Mouse (Mus musculus): Measurements from ENCODE around the gene Cyp2d22. TPM values are rescaled to one million over a fixed set of nuclear protein-coding genes. Genes with fewer than 3 reads are reported as not detected.

Cyp2d22 gene
- polyA plus RNA-seq, 1 experiment from 2014 or later, result 2.0 TPM

GRCm38 (mm10) chr15:82351480-82351879 lies 28.6 kb downstream of the Cyp2d22 start:
- Histone ChIP-seq H3K27ac (no peak overlapping the region), H3K36me3 (replicated peaks) (peaks cover 26% of the 10 kb centered on the region), H3K4me2 (no peak overlapping the region), H3K4me3 (no peak overlapping the region), H3K9me3 (no peaks in the 10 kb centered on the region), H3K27me3 (replicated peaks) (no peaks in the 10 kb centered on the region), H3K4me1 (peaks cover 46% of the 10 kb centered on the region), H3K9ac (no peak overlapping the region)
- 84% methylated on average over 3 of the region's 3 CpGs for WGBS
- no peak for ATAC-seq (replicated peaks)

- ATAC-seq (replicated peaks), result no peak
- Histone ChIP-seq H3K4me1 (peaks cover 46% of the 10 kb centered on the region), H3K27me3 (replicated peaks) (no peaks in the 10 kb centered on the region), H3K9me3 (no peaks in the 10 kb centered on the region), H3K27ac (no peak overlapping the region), H3K4me2 (no peak overlapping the region), H3K36me3 (replicated peaks) (peaks cover 26% of the 10 kb centered on the region), H3K4me3 (no peak overlapping the region), H3K9ac (no peak overlapping the region)
- WGBS, result 96% methylated on average over 4 of the region's 4 CpGs
These were observed 29.7 kb downstream of the Cyp2d22 start for GRCm38 (mm10) chr15:82350349-82350748.

GRCm38 (mm10) chr15:82348999-82349341 lies 31.1 kb downstream of the Cyp2d22 start:
- Histone ChIP-seq H3K9ac (no peak overlapping the region), H3K4me2 (no peak overlapping the region), H3K9me3 (no peaks in the 10 kb centered on the region), H3K27ac (no peak overlapping the region), H3K4me1 (peaks cover 41% of the 10 kb centered on the region), H3K27me3 (replicated peaks) (no peaks in the 10 kb centered on the region), H3K36me3 (replicated peaks) (peaks cover 26% of the 10 kb centered on the region), H3K4me3 (no peak overlapping the region)
- 95% methylated on average over 2 of the region's 2 CpGs for WGBS
- ATAC-seq (replicated peaks), result no peak

GRCm38 (mm10) chr15:82348258-82348998 lies 31.6 kb downstream of the Cyp2d22 start:
- Histone ChIP-seq H3K9ac (no peak overlapping the region), H3K9me3 (no peaks in the 10 kb centered on the region), H3K36me3 (replicated peaks) (peaks cover 26% of the 10 kb centered on the region), H3K4me2 (no peak overlapping the region), H3K4me3 (no peak overlapping the region), H3K27ac (no peak overlapping the region), H3K4me1 (peaks cover 40% of the 10 kb centered on the region), H3K27me3 (replicated peaks) (no peaks in the 10 kb centered on the region)
- ATAC-seq (replicated peaks), result no peak
- 90% methylated on average over 8 of the region's 8 CpGs for WGBS

DNA sequence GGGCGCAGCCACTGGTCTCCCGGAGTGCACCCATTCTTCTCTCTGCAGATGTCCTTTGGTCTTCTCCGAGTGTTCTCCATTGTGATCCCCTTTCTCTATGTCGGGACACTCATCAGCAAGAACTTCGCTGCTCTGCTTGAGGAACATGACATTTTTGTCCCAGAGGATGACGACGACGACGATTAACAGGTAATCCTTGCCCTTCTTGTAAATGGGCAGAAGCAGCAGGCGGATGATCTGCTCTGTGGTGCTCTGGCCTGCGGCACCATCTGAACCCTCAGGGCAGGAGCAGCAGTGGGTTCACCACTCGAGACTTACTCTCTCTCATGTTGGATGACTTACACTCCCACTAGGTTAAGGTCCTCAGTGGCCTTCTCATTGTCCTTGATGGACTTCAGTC lies 32.2 kb downstream of the Cyp2d22 start:
- Histone ChIP-seq H3K36me3 (replicated peaks) (peaks cover 26% of the 10 kb centered on the region), H3K27me3 (replicated peaks) (no peaks in the 10 kb centered on the region), H3K9ac (no peak overlapping the region), H3K27ac (no peak overlapping the region), H3K4me3 (no peak overlapping the region), H3K4me1 (peaks cover 34% of the 10 kb centered on the region), H3K4me2 (no peak overlapping the region), H3K9me3 (no peaks in the 10 kb centered on the region)
- ATAC-seq (replicated peaks), result no peak
- WGBS, result 92% methylated on average over 12 of the region's 12 CpGs

DNA sequence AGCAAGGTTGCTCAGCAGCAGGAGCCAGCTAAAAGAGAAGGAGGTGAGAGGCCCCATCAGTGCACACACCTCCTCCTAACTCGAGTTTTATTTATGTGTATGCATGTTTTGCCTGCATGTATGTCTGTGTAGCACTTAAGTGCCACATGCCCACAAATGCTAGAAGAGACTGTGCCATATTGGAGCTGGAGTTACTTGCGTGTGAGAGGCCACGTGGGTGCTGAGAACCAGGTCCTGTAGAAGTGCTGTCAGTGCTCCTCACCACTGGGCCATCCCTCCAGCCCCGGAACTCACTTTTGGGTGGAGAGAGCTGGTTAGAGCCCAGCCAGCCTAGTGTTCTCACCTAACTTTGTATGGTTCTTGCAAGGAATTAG lies 32.8 kb downstream of the Cyp2d22 start:
- ATAC-seq (replicated peaks), result no peak
- Histone ChIP-seq H3K9me3 (no peaks in the 10 kb centered on the region), H3K4me3 (peak overlapping the region; percentile 74), H3K4me2 (peak overlapping the region; percentile 59), H3K9ac (peak overlapping the region; percentile 75), H3K27ac (no peak overlapping the region), H3K4me1 (peaks cover 29% of the 10 kb centered on the region), H3K36me3 (replicated peaks) (peaks cover 26% of the 10 kb centered on the region), H3K27me3 (replicated peaks) (no peaks in the 10 kb centered on the region)
- WGBS, result 86% methylated on average over 4 of the region's 4 CpGs

- Histone ChIP-seq H3K4me2 (peak overlapping the region; percentile 59), H3K27ac (peak overlapping the region; percentile 95), H3K4me3 (peak overlapping the region; percentile 74), H3K27me3 (replicated peaks) (peaks cover 3% of the 10 kb centered on the region; the same call in 1 of the 2 replicates), H3K36me3 (replicated peaks) (peaks cover 26% of the 10 kb centered on the region), H3K4me1 (peaks cover 24% of the 10 kb centered on the region), H3K9ac (peak overlapping the region; percentile 75), H3K9me3 (no peaks in the 10 kb centered on the region)
- WGBS, result 62% methylated on average over 14 of the region's 14 CpGs
- peak; percentile 22; the same call in 1 of the 2 replicates for ATAC-seq (replicated peaks)
These were observed 33.3 kb downstream of the Cyp2d22 start for GRCm38 (mm10) chr15:82346580-82347302.

- ATAC-seq (replicated peaks), result peak; percentile 99
- H3K4me2 ChIP-seq, result peak overlapping the region; percentile 59
- under 1% methylated on average over 51 of the region's 51 CpGs for WGBS
These were observed 34.1 kb downstream of the Cyp2d22 start for GRCm38 (mm10) chr15:82345820-82346470.

GRCm38 (mm10) chr15:82344971-82345370 lies 35.1 kb downstream of the Cyp2d22 start:
- no peak overlapping the region for H3K4me2 ChIP-seq
- H3K36me3 ChIP-seq (replicated peaks), result peaks cover 17% of the 10 kb centered on the region
- no peak for ATAC-seq (replicated peaks)
- H3K9me3 ChIP-seq, result no peaks in the 10 kb centered on the region
- no peak overlapping the region for H3K4me3 ChIP-seq
- peaks cover 14% of the 10 kb centered on the region for H3K27me3 ChIP-seq (replicated peaks)
- H3K27ac ChIP-seq, result no peak overlapping the region
- no peak overlapping the region for H3K9ac ChIP-seq
- peaks cover 25% of the 10 kb centered on the region for H3K4me1 ChIP-seq
- 89% methylated on average over 6 of the region's 6 CpGs for WGBS

More at GRCm38 (mm10) chr15:82345820-82346470, 34.1 kb downstream of the Cyp2d22 start:
- peaks cover 6% of the 10 kb centered on the region for H3K27me3 ChIP-seq (replicated peaks)
- H3K36me3 ChIP-seq (replicated peaks), result peaks cover 25% of the 10 kb centered on the region
- no peaks in the 10 kb centered on the region for H3K9me3 ChIP-seq
- peaks cover 24% of the 10 kb centered on the region for H3K4me1 ChIP-seq
- peak overlapping the region; percentile 74 for H3K4me3 ChIP-seq
- H3K9ac ChIP-seq, result peak overlapping the region; percentile 75
- H3K27ac ChIP-seq, result peak overlapping the region; percentile 95

DNA sequence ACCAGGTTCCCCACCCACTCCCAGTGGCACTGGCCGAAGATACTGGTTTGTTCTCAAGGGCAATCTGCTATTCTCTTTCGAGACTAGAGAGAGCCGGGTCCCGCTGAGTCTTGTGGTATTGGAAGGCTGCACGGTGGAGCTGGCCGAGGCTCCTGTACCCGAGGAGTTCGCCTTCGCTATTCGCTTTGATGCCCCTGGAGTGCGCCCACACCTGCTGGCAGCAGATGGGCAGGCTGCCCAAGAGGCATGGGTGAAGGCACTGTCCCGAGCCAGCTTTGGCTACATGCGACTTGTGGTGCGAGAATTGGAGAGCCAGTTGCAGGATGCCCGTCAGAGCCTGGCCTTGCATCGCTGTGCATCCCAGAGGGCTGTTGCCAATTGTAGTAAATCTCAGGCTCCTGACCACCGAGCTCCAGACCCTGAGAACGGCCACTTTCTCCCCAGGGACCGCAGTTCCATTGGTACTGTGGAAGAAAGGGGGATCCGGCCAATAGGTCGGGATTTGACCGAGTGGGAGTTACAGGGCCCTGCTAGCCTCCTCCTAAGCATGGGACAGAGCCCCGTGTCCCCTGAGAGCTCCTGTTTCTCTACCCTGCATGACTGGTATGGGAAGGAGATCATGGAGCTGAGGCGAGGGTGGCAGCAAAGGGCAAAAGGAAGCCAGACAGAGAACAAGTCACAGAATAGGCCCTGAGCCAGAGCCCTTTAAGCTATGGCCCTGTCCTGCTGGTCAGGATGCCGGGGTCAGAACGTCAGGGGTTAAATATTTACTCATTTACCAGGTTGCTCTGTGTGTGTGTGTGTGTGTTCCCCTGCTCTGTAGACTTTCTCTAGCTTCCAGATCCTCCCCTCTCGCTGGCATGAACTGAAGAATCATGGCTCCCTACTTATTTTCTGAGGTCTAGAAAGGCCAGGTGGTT lies 36.4 kb downstream of the Cyp2d22 start:
- Histone ChIP-seq H3K4me1 (peaks cover 25% of the 10 kb centered on the region), H3K36me3 (replicated peaks) (0 out of 2 replicates have a peak, but pooled peaks cover 4% of the 10 kb centered on the region), H3K9ac (no peak overlapping the region), H3K27ac (no peak overlapping the region), H3K9me3 (no peaks in the 10 kb centered on the region), H3K4me2 (no peak overlapping the region), H3K27me3 (replicated peaks) (peaks cover 14% of the 10 kb centered on the region), H3K4me3 (no peak overlapping the region)
- 91% methylated on average over 27 of the region's 27 CpGs for WGBS
- ATAC-seq (replicated peaks), result no peak

DNA sequence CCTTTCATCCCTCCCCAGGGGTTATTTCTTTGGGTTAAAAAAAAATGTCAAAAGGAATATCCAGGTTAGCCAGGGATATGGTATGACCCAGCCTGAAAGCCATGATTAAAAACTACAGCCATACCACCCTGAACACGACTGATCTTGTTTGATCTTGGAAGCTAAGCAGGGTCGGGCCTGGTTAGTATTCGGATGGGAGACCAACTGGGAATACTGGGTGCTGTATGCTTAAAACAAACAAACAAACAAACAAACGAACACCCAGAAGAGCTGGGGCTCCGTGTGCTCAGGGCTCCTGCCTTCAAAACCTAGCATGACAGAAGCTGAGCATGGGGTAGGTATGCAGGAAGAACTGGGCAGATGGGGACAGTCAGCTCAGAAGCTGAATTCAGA lies 37.5 kb downstream of the Cyp2d22 start:
- peaks cover 23% of the 10 kb centered on the region for H3K4me1 ChIP-seq
- ATAC-seq (replicated peaks), result no peak
- H3K4me3 ChIP-seq, result no peak overlapping the region
- 84% methylated on average over 5 of the region's 5 CpGs for WGBS
- H3K9ac ChIP-seq, result no peak overlapping the region
- no peak overlapping the region for H3K27ac ChIP-seq
- H3K9me3 ChIP-seq, result no peaks in the 10 kb centered on the region
- H3K36me3 ChIP-seq (replicated peaks), result no peaks in the 10 kb centered on the region
- peaks cover 14% of the 10 kb centered on the region for H3K27me3 ChIP-seq (replicated peaks)
- H3K4me2 ChIP-seq, result no peak overlapping the region

Data from midbrain, embryonic 15.5 days (tissue).